Mouse (Mus musculus) E14TG2a.4 (cell line): ENCODE data around the gene Hmcn2.

Experiments
- H3K27me3 ChIP-seq: 2 replicates; pipeline ENCODE4 v1.6.1; 2014; ENCODE audit warnings: low read length, control low read depth; ENCODE audit not compliant: insufficient read depth
- H3K36me3 ChIP-seq: 2 replicates; pipeline ENCODE4 v1.6.1; 2014; ENCODE audit warnings: low read length, control low read depth; ENCODE audit not compliant: insufficient read depth
- H3K4me1 ChIP-seq: replicated peaks from 2 replicates; pipeline ENCODE4 v1.6.1; 2014; ENCODE audit warnings: low read depth, low read length, control low read depth
- H3K4me3 ChIP-seq: replicated peaks from 2 replicates; pipeline ENCODE4 v1.5.1; 2014; ENCODE audit warnings: mild to moderate bottlenecking, low read length
- H3K9me3 ChIP-seq: 2 replicates; pipeline ENCODE4 v1.6.1; 2014; ENCODE audit warnings: low read length, control low read depth
- CTCF ChIP-seq: conservative IDR thresholded peaks from 2 replicates; pipeline ENCODE4 v1.5.1; 2014; ENCODE audit warnings: low read length
- NANOG ChIP-seq: IDR thresholded peaks from 2 replicates; pipeline ENCODE4 v1.6.1; 2014; ENCODE audit warnings: borderline replicate concordance, low read length, mixed read lengths
- POU5F1 ChIP-seq: IDR thresholded peaks from 2 replicates; pipeline ENCODE4 v1.6.1; 2014; ENCODE audit warnings: low read length, borderline replicate concordance

The Hmcn2 gene

GRCm38 (mm10) chr2:31359316-31359715 is 45.1 kb downstream of the Hmcn2 start:
- no peaks in the 10 kb centered on the region for H3K9me3 ChIP-seq
- no peaks in the 10 kb centered on the region for H3K36me3 ChIP-seq
- H3K4me3 ChIP-seq: no peak overlapping the region
- peaks cover 4% of the 10 kb centered on the region; the same call in 1 of the 2 replicates for H3K27me3 ChIP-seq
- no peak for TF ChIP-seq CTCF
- TF ChIP-seq NANOG: no peak
- TF ChIP-seq POU5F1: no peak
- H3K4me1 ChIP-seq: no peaks in the 10 kb centered on the region

DNA sequence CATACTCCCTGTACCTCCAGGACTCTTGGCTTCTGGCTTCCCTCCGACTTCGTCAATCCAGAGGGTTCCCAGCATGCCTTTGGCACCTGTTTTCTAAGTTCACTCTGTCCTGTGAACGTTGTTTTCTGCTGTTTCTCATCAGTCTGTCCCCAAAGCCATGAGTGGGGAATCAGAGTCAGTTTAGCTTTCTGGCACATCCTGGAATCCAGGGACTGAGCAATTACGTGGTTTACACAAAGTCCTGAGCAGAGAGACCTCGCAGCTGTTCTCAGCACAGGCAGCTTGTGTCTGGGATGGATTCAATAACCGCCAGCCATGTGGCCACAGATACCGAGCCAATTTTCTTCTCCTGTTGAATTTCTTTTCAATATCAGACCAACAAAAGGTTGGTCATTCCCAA is 53.0 kb downstream of the Hmcn2 start:
- Histone ChIP-seq H3K4me3 (no peak overlapping the region), H3K9me3 (no peaks in the 10 kb centered on the region), H3K4me1 (no peaks in the 10 kb centered on the region; the same call in 1 of the 2 replicates), H3K27me3 (no peaks in the 10 kb centered on the region), H3K36me3 (no peaks in the 10 kb centered on the region)
- TF ChIP-seq POU5F1 (no peak), CTCF (no peak), NANOG (no peak)

- H3K4me3 ChIP-seq: no peak overlapping the region
- no peaks in the 10 kb centered on the region; the same call in 1 of the 2 replicates for H3K4me1 ChIP-seq
- no peaks in the 10 kb centered on the region for H3K36me3 ChIP-seq
- TF ChIP-seq POU5F1 (no peak), NANOG (no peak), CTCF (no peak)
- no peaks in the 10 kb centered on the region for H3K9me3 ChIP-seq
- H3K27me3 ChIP-seq: no peaks in the 10 kb centered on the region; the same call in 1 of the 2 replicates
These were observed 57.2 kb downstream of the Hmcn2 start for GRCm38 (mm10) chr2:31371396-31371795.

DNA sequence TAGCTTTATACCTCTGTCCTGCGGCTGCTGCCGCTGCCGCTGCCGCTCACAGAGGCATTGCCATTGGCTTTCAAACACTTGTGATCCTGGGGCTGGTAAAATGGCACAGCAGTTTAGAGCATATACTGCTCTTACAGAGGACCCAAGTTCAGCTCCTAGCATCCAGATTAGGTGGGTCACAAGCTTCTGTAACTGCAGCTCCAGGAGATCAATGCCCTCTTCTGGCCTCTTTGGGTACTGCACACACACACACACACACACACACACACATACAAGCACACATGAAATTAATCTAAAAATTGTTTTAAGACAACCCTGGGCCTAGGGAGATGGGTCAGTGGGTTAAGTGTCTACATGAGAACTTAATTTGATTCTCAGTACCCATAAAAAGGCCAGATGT is 58.0 kb downstream of the Hmcn2 start:
- peak; percentile 72 for TF ChIP-seq CTCF
- TF ChIP-seq NANOG: no peak
- Histone ChIP-seq H3K27me3 (no peaks in the 10 kb centered on the region; the same call in 1 of the 2 replicates), H3K9me3 (no peaks in the 10 kb centered on the region), H3K36me3 (no peaks in the 10 kb centered on the region), H3K4me1 (no peaks in the 10 kb centered on the region; the same call in 1 of the 2 replicates), H3K4me3 (no peak overlapping the region)

DNA sequence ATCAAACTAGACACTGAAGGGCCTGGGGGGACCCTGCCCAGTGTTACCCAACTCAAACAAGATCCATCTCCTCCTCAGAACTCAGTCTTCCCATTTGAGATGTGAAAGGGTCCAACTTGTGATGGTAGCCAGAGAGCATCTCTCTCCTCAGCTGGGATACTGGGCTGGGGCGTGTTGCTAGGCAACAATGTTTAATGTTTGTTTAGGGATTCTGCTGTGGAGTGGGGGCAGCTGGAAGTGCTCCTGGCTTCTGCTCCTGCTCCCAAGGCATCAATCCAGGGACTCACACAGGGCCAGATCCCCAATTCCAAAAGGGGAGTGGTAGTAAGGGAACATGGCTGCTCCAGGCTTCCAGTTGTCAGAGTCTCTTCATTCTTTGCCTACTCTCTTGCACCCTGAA is 60.2 kb downstream of the Hmcn2 start:
- TF ChIP-seq CTCF (no peak), POU5F1 (no peak), NANOG (no peak)
- H3K36me3 ChIP-seq: no peaks in the 10 kb centered on the region
- H3K27me3 ChIP-seq: peaks cover 4% of the 10 kb centered on the region; the same call in 1 of the 2 replicates
- H3K4me3 ChIP-seq: no peak overlapping the region
- no peaks in the 10 kb centered on the region for H3K9me3 ChIP-seq
- no peaks in the 10 kb centered on the region; the same call in 1 of the 2 replicates for H3K4me1 ChIP-seq

- TF ChIP-seq CTCF (no peak), NANOG (no peak), POU5F1 (no peak)
- Histone ChIP-seq H3K4me3 (no peak overlapping the region), H3K27me3 (peaks cover 4% of the 10 kb centered on the region; the same call in 1 of the 2 replicates), H3K4me1 (no peaks in the 10 kb centered on the region; the same call in 1 of the 2 replicates), H3K36me3 (no peaks in the 10 kb centered on the region), H3K9me3 (no peaks in the 10 kb centered on the region)
These were observed 61.8 kb downstream of the Hmcn2 start for GRCm38 (mm10) chr2:31376057-31376456.

- H3K27me3 ChIP-seq: peaks cover 4% of the 10 kb centered on the region; the same call in 1 of the 2 replicates
- no peak for TF ChIP-seq POU5F1
- no peak for TF ChIP-seq CTCF
- no peak for TF ChIP-seq NANOG
- no peaks in the 10 kb centered on the region; the same call in 1 of the 2 replicates for H3K4me1 ChIP-seq
- no peak overlapping the region for H3K4me3 ChIP-seq
- no peaks in the 10 kb centered on the region for H3K36me3 ChIP-seq
- H3K9me3 ChIP-seq: no peaks in the 10 kb centered on the region
These were observed 63.3 kb downstream of the Hmcn2 start for GRCm38 (mm10) chr2:31377481-31377880.

DNA sequence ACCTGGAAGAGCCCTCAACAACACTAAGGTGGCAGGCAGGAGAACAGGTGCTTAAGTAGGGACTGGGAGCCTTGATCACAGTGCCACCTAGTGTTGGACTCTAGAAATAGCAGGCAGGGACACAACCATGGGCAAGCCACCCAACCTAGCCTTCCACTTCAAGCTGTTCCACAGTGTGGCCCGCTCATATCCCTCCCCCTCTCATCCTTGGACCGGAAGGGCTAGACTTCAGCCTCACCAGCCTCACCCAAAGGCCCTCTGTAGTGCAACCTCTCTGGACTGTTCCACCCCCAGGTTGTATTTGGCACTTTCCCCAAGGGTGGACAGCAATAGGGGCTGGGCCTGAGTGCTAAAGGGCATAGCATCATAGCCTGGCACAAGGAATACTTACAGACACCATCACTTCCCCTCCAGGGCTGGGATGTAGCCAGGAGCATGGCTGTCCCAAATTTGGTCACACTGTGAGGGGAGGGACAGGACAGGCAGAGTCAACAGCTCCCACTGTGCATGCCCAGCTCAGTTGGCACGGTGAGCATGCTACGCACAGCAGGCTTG is 67.2 kb downstream of the Hmcn2 start:
- Histone ChIP-seq H3K27me3 (peaks cover 11% of the 10 kb centered on the region), H3K4me1 (peaks cover 6% of the 10 kb centered on the region; the same call in 1 of the 2 replicates), H3K36me3 (no peaks in the 10 kb centered on the region), H3K4me3 (no peak overlapping the region), H3K9me3 (no peaks in the 10 kb centered on the region)
- no peak for TF ChIP-seq NANOG
- no peak for TF ChIP-seq POU5F1
- TF ChIP-seq CTCF: peak; percentile 90

DNA sequence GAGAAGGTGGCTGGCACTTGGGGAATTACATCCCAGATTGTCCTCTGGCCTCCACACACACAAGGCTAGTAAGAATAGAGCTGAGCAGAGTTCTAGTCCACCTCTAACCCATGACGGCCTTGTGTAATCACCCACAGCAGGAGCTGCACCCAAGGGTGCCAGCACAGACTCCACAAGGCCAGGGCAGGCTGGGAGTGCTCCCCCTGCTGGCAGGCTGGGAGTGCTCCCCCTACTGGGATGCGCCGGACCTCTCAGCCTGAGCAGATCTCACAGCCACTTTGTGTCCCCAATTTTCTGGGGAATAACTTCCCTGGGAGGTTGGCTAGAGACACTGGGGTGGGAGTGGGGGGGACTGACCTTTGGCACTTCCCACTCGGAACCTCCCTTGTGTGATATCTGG is 68.7 kb downstream of the Hmcn2 start:
- Histone ChIP-seq H3K4me3 (no peak overlapping the region), H3K4me1 (peaks cover 6% of the 10 kb centered on the region; the same call in 1 of the 2 replicates), H3K36me3 (no peaks in the 10 kb centered on the region), H3K27me3 (peaks cover 11% of the 10 kb centered on the region), H3K9me3 (no peaks in the 10 kb centered on the region)
- no peak for TF ChIP-seq POU5F1
- TF ChIP-seq CTCF: peak; percentile 96
